Mouse (Mus musculus) megakaryocyte, embryonic 14.5 days (primary cell): ENCODE results near the gene Mogat2.

Source experiments
- FLI1 ChIP-seq: IDR thresholded peaks from 2 replicates; pipeline ENCODE4 v1.6.1; 2012; ENCODE audit warnings: low read length, inconsistent platforms, mixed read lengths
- GATA1 ChIP-seq: IDR thresholded peaks from 3 replicates; pipeline ENCODE4 v1.6.1; 2012; ENCODE audit warnings: mixed read lengths, low read length, inconsistent platforms, borderline replicate concordance

DNA sequence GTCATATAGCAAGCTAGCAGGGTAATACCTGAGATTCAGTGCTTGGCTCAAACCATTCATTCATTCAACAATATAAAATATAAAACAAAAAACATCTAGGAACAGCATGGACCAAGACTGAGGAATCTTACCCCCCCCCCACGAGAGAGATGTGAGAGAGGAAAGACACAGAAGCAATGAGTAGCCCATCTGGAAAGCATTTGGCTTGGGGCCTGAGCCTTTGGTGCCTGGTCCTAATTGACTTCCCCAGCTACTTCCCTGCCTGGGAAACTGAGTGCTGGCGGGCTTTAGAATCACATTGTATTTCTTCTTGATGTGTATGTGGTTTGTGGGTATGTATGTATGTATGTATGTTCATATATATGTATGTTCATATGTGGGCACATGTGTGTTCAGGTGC, 2.8 kb downstream of the Mogat2 start:
- TF ChIP-seq GATA1 (no peak), FLI1 (no peak)
